Mouse (Mus musculus) adrenal gland, adult 8-10 months (tissue): ENCODE results near the gene Mlf2. TPM values are rescaled to one million over a fixed set of nuclear protein-coding genes. Genes with fewer than 3 reads are reported as not detected.
"Not testable (repeated sequence)": the region's sequence is repeated elsewhere in the genome, so short reads cannot be mapped to it uniquely, and the experiment has no call there.

Experiments used
- DNase-seq: peaks from one replicate; pipeline ENCODE4 v3.0.0; 2022
- total RNA-seq, 4 experiments: library from RNA; stranded (reverse); gene quantifications; 2 replicates each; pipeline ENCODE4 v1.2.4; 2022

Mlf2 gene
- 100 to 1,000 TPM; 277 to 296 (median 287) TPM for total RNA-seq

DNA sequence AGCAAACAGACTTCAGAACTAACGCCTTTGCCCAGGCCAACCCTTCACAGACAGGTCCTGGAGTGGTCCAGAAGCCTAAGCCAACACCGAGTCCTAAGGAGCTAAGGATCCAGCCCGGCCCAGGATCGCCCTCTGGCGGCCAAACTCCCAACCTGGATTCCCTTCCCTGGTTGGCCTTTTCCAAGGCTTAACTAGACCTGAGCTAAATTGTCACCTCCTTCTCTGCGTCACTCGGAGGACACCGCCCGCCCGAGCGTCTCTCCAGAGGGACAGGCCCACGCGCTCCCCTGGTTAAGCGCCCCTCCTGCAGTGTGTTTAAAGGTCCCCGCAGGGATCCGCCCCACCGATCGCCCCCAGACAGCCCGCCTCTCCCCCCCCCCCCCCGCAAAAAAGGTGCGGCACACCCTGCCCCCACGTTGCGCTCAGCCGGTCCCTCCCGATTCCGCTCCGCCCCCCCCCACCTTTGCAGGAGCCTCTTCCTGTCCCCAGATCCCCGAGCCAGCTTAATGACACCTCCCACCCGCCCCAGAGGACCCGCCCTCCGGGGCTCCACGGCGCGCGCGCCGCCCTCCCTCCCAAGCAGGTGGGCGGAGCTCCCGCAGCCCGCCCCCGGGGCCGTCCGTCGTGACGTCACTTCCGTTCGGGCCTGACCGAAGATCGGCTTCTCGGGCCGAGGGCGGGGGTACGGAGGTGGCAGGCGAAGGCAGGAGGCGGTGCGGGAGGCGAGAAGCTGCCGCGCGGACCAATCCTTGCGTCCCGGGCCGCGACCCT, at the start of gene Mlf2:
TSS of gene Mlf2 (plus strand) at position 633 of the 771 bp plus-strand sequence.
- DNase-seq: peak; percentile 98

DNA sequence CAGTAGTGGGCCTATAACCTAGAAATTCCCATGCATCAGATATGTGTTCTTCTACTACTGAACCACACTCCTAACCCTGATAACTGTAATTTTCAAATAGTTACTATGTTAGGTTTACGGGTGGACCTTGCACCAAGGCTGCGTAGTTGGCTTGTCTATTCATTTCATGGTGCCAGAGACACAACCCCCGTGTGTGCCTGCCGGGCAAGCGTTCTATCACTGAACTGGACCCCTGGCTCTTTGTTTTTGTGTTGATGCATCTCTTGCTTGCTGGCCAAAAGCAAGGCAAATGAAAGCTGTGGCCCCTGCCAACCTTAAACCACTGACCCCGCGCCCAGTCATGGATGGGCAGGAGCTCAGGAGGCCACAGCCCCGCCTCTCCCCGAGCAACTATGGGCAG, 49.4 kb upstream of the Mlf2 start:
- no peak for DNase-seq

DNA sequence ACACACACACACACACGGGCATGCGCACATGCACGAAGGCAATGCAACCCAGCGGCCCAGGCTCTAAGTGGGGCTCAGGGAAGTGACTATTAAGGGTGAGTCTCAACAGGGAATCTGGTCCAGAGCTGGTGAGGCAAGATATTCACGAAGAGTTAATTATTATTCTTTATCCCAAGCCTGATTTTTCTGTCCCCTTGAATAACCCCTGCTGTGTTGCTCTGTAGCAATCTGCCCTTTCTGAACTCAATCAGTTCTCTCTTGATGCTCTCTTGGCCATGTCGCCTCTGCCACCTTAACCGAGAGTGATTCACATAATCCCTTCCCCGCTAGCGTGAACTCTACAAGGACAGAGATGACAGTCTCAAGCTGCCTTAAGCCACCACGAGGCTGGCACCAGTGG, 47.8 kb upstream of the Mlf2 start:
- no peak for DNase-seq

GRCm38 (mm10) chr6:124884714-124885500, 46.3 kb upstream of the Mlf2 start:
- no peak for DNase-seq

- DNase-seq: no peak
Measured at GRCm38 (mm10) chr6:124885956-124886381, 45.2 kb upstream of the Mlf2 start.

DNA sequence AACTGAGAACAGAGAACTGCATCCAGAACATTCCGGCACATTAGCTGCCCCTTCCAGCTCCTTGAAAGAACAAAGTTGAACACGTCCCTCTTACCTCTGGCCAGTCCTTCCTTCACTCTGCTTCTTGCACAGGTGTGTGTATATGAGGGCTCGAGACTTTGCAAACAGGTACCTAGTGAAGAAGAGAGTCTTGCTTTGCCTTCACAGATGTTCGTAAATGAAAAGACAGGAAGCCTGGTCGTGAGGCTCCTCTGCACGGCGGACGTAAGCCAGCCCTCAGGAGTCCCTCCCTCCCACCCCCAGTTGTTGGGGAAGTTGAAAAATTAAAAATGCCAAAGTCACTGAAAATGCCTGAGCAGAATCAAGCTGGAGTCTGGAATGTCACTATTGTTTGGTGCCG, 43.2 kb upstream of the Mlf2 start, which contains the start of gene Cd4:
TSS of gene Cd4 (minus strand) at position 236 of the 400 bp plus-strand sequence.
- DNase-seq: no peak

DNA sequence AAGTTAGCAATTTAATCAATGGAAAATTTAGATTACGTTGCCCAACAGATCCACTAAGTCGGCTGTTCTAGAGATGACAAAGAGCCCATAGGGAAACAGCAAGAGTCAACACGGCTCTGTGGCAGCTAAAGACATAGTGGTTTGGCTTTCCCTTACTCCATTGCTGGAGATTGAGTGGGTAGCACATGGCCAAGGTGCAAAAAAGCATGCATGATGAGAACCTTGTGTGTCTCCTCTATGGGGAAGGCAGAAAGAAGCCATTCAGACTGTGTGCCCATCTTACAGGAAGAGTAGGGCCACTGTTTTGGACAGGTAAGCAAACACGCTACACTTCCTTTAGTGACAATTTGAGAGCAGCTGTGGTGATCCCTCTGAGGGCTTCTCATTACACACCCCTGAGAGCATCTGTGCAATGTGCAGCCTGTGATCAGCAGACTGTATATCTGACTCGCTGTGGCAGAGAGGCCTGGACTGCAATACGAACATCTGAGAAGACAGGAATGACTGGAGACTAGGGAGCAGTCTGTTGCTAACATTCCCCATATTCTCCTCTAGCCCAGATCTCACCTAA, 42.5 kb upstream of the Mlf2 start:
- DNase-seq: no peak

GRCm38 (mm10) chr6:124890997-124891396, 40.2 kb upstream of the Mlf2 start:
- no peak for DNase-seq

DNA sequence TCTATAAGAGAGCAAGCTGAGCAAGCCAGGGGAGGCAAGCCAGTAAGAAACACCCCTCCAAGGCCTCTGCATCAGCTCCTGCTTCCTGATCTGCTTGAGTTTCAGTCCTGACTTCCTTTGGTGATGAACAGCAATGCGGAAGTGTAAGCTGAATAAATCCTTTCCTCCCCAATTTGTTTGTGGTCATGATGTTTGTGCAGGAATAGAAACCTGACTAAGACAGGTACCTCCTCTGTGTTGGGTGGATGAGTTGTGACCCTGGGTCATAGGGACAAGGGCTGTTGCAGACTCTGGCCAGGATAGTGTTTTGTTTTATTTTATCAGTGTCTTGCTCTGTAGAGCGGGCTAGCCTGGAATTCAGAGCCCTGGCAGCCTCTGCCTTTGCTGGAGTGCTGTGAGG, 37.1 kb upstream of the Mlf2 start:
- DNase-seq: not testable (repeated sequence)

DNA sequence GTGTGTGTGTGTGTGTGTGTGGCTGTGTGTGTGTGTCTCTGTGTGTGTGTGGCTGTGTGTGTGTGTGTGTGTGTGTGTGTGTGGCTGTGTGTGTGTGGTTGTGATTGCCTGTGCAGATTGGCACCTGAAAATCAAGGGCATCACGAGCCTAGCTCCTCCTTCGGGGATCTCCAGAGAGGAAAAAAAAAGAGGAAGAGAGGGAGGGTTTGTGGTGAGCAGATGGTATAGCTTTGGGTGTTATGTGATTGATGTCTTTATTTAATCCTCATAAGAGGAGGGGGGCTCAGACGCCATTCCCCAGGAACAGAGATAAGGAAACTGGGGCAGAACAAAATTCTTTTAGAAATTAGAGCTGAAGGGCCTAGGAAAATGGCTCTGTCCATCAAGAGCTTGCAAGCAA, 32.8 kb upstream of the Mlf2 start:
- no peak for DNase-seq

- no peak for DNase-seq
Measured at GRCm38 (mm10) chr6:124900056-124900800, 31.0 kb upstream of the Mlf2 start.

- DNase-seq: no peak
Measured at GRCm38 (mm10) chr6:124900801-124901480, 30.2 kb upstream of the Mlf2 start.

DNA sequence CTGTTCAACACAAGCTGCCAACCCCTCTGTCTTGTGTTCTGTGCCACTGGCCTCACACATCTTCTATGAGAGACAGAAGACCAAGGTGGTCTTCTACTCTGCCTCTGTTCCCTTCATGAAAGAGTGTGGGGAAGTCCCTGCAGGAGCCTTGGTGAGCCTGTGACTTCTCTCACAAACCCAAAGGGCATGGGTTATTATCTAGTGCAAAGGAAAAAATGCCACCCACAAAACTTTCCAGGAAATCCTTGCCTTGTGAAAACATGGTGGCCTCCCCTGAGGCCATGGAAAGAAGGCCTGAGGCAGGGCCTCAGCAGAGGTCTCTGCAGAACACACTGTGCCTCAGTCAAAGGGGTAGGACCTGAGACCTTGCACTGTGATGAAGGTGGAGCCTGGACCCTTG, 29.3 kb upstream of the Mlf2 start:
- no peak for DNase-seq

DNA sequence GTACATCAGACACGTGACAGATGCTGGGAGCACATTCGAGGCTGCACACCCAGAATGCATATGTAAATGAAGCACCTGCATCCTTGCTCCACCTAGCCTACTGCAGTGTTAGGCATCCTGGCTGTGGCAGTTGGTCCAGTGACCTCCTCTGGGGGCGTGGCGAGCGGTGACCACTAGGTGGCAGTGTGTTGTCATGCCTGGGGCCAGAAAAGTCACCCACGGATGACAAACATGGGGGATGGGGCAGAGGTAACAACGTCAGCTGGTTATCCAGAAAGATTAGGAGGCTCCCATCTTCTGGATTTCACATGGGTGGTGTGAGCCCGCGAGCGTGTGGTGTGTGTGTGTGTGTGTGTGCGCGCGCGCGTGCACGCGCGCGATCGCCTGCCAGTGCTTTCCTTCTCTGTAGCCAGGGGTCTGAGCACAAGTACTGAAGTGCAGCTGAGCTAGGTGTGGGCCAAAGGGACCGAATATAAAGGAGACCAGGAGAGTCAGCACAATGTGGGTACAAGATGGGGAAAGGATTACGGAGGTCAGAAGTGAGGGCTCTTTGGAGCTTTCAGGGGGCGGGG, 27.5 kb upstream of the Mlf2 start:
- peak; percentile 93 for DNase-seq

DNA sequence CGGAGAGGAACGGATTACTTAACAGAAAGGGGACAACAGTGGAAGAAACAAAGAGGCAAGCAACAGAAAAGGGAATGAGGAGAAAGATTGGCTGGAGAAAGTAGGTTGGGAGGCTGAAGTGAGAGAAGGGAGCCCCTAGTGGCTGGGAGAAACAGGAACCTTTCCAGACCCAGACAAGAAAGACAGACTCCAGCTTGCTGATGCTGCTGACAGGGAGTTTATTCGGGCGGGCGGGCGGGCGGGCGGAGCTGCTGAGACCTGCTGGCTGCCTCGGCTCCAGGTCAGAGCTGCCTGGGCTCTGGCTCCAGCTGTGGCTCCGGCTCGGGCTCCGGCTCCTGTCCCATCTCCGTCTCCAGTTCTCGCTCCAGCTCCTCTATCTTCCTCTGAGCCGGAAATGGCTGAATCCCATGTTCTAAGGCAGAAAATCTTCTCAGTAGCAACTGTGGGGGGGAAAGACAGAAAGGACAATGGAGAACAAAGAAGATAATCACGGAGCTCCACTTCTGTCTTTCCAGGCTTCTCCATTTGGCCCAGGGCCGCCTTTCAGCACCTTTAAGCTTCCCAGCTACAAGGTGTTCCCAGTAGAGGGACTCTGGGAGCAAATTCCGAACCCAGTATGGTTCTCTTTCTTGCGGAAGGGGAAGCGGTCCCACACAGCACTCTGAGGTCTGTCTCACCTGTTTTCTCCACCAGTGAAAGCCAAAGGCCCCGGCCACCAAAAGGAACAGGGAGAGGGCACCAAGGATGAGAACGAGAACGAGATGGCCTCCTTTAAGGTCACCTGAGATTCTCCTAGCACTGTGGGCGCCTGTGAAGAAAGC, 26.8 kb upstream of the Mlf2 start:
- DNase-seq: peak; percentile 55

DNA sequence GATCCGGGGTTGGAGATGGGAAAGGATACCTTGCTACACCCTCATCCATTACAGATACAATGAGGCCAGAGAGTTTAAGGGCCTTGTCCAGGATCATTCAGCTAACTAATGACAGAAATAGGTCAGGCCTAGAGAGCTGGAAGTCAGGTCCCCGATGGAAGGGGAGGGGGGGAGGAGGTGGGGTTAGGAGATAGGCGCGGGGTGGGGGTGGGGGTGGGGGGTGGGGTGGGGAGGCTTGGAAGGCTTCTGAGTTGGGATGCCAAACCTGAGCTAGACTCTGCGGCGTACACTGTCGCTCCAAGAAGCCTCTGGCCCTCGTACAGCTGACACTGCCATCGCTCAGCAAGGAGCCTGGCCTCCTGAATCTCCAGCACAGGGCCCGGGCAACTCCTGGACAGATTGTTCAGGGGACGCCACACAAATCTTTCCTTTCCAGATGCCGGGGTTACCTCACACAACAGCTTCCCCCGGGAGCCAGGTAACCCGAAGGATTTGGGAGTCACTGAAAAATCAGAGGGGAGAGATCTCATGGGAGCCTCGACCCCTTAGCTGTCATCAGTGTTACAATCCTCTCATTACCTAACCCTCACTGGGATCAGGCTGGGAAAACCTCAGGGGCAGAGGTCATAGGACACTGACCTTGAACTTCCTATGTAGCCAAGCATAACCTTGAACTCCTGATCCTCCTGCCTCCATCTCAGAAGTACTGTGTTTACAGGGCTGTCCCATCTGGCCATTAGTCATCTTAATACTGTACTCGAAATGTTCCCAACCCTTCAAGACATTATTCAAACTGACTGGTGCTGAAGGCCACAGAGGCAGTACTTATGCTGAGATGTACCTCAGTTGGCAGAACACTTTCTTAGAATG, 26.0 kb upstream of the Mlf2 start:
- no peak for DNase-seq

DNA sequence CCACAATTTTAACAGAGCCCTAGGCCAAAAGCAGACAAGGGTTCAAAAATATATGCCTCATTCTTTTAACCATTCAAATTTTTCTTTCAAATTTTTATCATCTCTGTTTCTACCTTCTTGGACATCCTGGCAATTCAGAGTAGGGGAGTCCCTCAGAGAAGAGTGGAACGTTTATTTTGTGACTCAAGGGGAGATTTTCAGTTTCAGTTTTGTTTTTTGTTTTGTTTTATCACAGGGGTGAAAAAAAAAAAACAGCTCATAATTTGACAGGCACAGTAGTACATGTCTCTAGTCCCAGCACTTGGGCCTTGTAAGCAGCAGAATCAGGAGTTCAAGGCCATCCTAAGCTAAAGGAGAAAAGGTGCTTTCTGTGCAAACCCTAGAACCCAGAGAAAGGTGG, 23.4 kb upstream of the Mlf2 start:
- DNase-seq: no peak

GRCm38 (mm10) chr6:124910032-124910431, 21.2 kb upstream of the Mlf2 start:
- no peak for DNase-seq

- no peak for DNase-seq
Measured at GRCm38 (mm10) chr6:124911533-124912218, 19.5 kb upstream of the Mlf2 start, which contains the start of gene Lag3. Gene Lag3, minus strand, starts transcription at chr6:124911705.
